Mouse (Mus musculus) cerebellum, postnatal 36 days (tissue): Measurements from ENCODE around the gene Cldn8.

Experiments used
- DNase-seq, 2 experiments: peaks; one replicate each; pipeline ENCODE4 v3.0.0; 2021 to 2022; ENCODE audit warnings: mixed read lengths in 2 of 2

Gene Cldn8

GRCm38 (mm10) chr16:88563045-88563913 is at the start of gene Cldn8:
TSS of gene Cldn8 (minus strand) at chr16:88563183.
- DNase-seq: no peak

- DNase-seq: no peak
Measured at GRCm38 (mm10) chr16:88612712-88613111, 49.7 kb upstream of the Cldn8 start.

- no peak for DNase-seq
Measured at GRCm38 (mm10) chr16:88611922-88612321, 48.9 kb upstream of the Cldn8 start, which contains the start of gene Krtap24-1. TSS of gene Krtap24-1 (minus strand) at chr16:88612279.

GRCm38 (mm10) chr16:88604570-88604969 is 41.6 kb upstream of the Cldn8 start:
- DNase-seq: no peak

GRCm38 (mm10) chr16:88602464-88602863 is 39.5 kb upstream of the Cldn8 start:
- DNase-seq: no peak

- no peak for DNase-seq
Measured at GRCm38 (mm10) chr16:88600303-88600702, 37.3 kb upstream of the Cldn8 start.

- no peak for DNase-seq
Measured at GRCm38 (mm10) chr16:88599504-88600237, 36.7 kb upstream of the Cldn8 start.

GRCm38 (mm10) chr16:88592758-88593157 is 29.8 kb upstream of the Cldn8 start:
- DNase-seq: no peak

GRCm38 (mm10) chr16:88583338-88583737 is 20.4 kb upstream of the Cldn8 start:
- DNase-seq: no peak

- DNase-seq: no peak
Measured at GRCm38 (mm10) chr16:88575885-88576679, 13.1 kb upstream of the Cldn8 start.

- no peak for DNase-seq
Measured at GRCm38 (mm10) chr16:88572904-88573404, 10.0 kb upstream of the Cldn8 start.

GRCm38 (mm10) chr16:88570136-88570535 is 7.2 kb upstream of the Cldn8 start:
- no peak for DNase-seq

GRCm38 (mm10) chr16:88569732-88570131 is 6.7 kb upstream of the Cldn8 start:
- DNase-seq: no peak

- no peak for DNase-seq
Measured at GRCm38 (mm10) chr16:88569096-88569495, 6.1 kb upstream of the Cldn8 start.

- no peak for DNase-seq
Measured at GRCm38 (mm10) chr16:88561617-88562164, 1.3 kb downstream of the Cldn8 start.

- DNase-seq: peak in 1 of 2 experiments; percentile 7
Measured at GRCm38 (mm10) chr16:88542488-88542887, 20.5 kb downstream of the Cldn8 start.

- no peak for DNase-seq
Measured at GRCm38 (mm10) chr16:88539841-88540487, 23.0 kb downstream of the Cldn8 start.

GRCm38 (mm10) chr16:88511348-88511747 is 51.6 kb downstream of the Cldn8 start:
- DNase-seq: no peak
